Mouse (Mus musculus) WW6 (cell line): ENCODE measurements around the gene Gp1bb.

Source experiments
- DNase-seq: peaks from one replicate; pipeline ENCODE4 v3.0.0-alpha.2; 2013; ENCODE audit warnings: low read depth, low spot score

The Gp1bb gene

GRCm38 (mm10) chr16:18601447-18601846, 20.8 kb downstream of the Gp1bb start:
- DNase-seq = no peak

GRCm38 (mm10) chr16:18598006-18598405, 24.2 kb downstream of the Gp1bb start:
- DNase-seq = no peak

GRCm38 (mm10) chr16:18596255-18596654, 25.9 kb downstream of the Gp1bb start:
- DNase-seq = no peak

- no peak for DNase-seq
These were observed 28.3 kb downstream of the Gp1bb start for GRCm38 (mm10) chr16:18593930-18594329.

GRCm38 (mm10) chr16:18591047-18592018, 30.9 kb downstream of the Gp1bb start:
- DNase-seq = no peak

- DNase-seq = no peak
These were observed 32.1 kb downstream of the Gp1bb start, which contains the start of gene Tbx1 for GRCm38 (mm10) chr16:18589804-18590790. Gene Tbx1, minus strand, starts transcription at chr16:18590671.

- DNase-seq = no peak
These were observed 33.1 kb downstream of the Gp1bb start for GRCm38 (mm10) chr16:18589080-18589621.

- DNase-seq = no peak
These were observed 33.5 kb downstream of the Gp1bb start for GRCm38 (mm10) chr16:18588738-18589055.

- DNase-seq = no peak
These were observed 34.1 kb downstream of the Gp1bb start for GRCm38 (mm10) chr16:18587847-18588737.

GRCm38 (mm10) chr16:18586906-18587546, 35.2 kb downstream of the Gp1bb start:
- no peak for DNase-seq

- no peak for DNase-seq
These were observed 35.9 kb downstream of the Gp1bb start for GRCm38 (mm10) chr16:18586076-18586905.

- no peak for DNase-seq
These were observed 36.5 kb downstream of the Gp1bb start for GRCm38 (mm10) chr16:18585676-18586075.

- no peak for DNase-seq
These were observed 37.2 kb downstream of the Gp1bb start for GRCm38 (mm10) chr16:18584901-18585510.

- no peak for DNase-seq
These were observed 38.4 kb downstream of the Gp1bb start for GRCm38 (mm10) chr16:18583673-18584357.

- DNase-seq = no peak
These were observed 39.0 kb downstream of the Gp1bb start for GRCm38 (mm10) chr16:18583169-18583568.

- no peak for DNase-seq
These were observed 39.6 kb downstream of the Gp1bb start for GRCm38 (mm10) chr16:18582426-18583148.

GRCm38 (mm10) chr16:18581623-18582205, 40.5 kb downstream of the Gp1bb start:
- DNase-seq = no peak
